Mouse (Mus musculus): ENCODE measurements around the gene Relch. TPM values are rescaled to one million over a fixed set of nuclear protein-coding genes. Genes with fewer than 3 reads are reported as not detected.
"Not testable (repeated sequence)": the region's sequence is repeated elsewhere in the genome, so short reads cannot be mapped to it uniquely, and the experiment has no call there.

The Relch gene
- polyA plus RNA-seq, 1 experiment from 2014 or later, result 33.3 TPM

GRCm38 (mm10) chr1:105746858-105747596, 83.4 kb downstream of the Relch start:
- H3K4me2 ChIP-seq (replicated peaks), result no peak overlapping the region
- no peak overlapping the region for H3K27ac ChIP-seq
- H3K4me3 ChIP-seq, result no peak overlapping the region
- 88% methylated on average over 5 of the region's 5 CpGs for WGBS
- H3K4me1 ChIP-seq, result no peaks in the 10 kb centered on the region
- no peaks in the 10 kb centered on the region for H3K27me3 ChIP-seq
- no peaks in the 10 kb centered on the region for H3K9me3 ChIP-seq
- ATAC-seq (ENCODE audit: insufficient number of reproducible peaks, insufficient read depth, low FRiP score, low TSS enrichment), result no peak
- no peak overlapping the region for H3K9ac ChIP-seq
- H3K36me3 ChIP-seq, result peaks cover 32% of the 10 kb centered on the region

GRCm38 (mm10) chr1:105748091-105748799, 84.6 kb downstream of the Relch start:
- Histone ChIP-seq H3K4me3 (no peak overlapping the region), H3K27me3 (no peaks in the 10 kb centered on the region), H3K9ac (no peak overlapping the region), H3K4me1 (no peaks in the 10 kb centered on the region), H3K9me3 (no peaks in the 10 kb centered on the region), H3K4me2 (replicated peaks) (no peak overlapping the region), H3K36me3 (peaks cover 31% of the 10 kb centered on the region), H3K27ac (no peak overlapping the region)
- WGBS, result 95% methylated on average over 4 of the region's 4 CpGs
- no peak for ATAC-seq (ENCODE audit: insufficient number of reproducible peaks, insufficient read depth, low FRiP score, low TSS enrichment)

- no peaks in the 10 kb centered on the region for H3K27me3 ChIP-seq
- peaks cover 15% of the 10 kb centered on the region for H3K36me3 ChIP-seq
- no peak for ATAC-seq (ENCODE audit: insufficient number of reproducible peaks, insufficient read depth, low FRiP score, low TSS enrichment)
- 71% methylated on average over 4 of the region's 4 CpGs for WGBS
- no peaks in the 10 kb centered on the region for H3K9me3 ChIP-seq
- H3K27ac ChIP-seq, result no peak overlapping the region
- H3K4me3 ChIP-seq, result no peak overlapping the region
- H3K9ac ChIP-seq, result no peak overlapping the region
- H3K4me2 ChIP-seq (replicated peaks), result no peak overlapping the region
- H3K4me1 ChIP-seq, result no peaks in the 10 kb centered on the region
These were observed 88.5 kb downstream of the Relch start for GRCm38 (mm10) chr1:105752196-105752595.

GRCm38 (mm10) chr1:105752944-105753343, 89.3 kb downstream of the Relch start:
- 90% methylated on average over 1 of the region's 1 CpGs for whole genome bisulfite sequencing
- Histone ChIP-seq H3K36me3 (peaks cover 13% of the 10 kb centered on the region), H3K4me2 (replicated peaks) (no peak overlapping the region), H3K27me3 (no peaks in the 10 kb centered on the region), H3K4me1 (no peaks in the 10 kb centered on the region), H3K9ac (no peak overlapping the region), H3K9me3 (no peaks in the 10 kb centered on the region), H3K4me3 (no peak overlapping the region), H3K27ac (no peak overlapping the region)
- ATAC-seq (ENCODE audit: insufficient number of reproducible peaks, insufficient read depth, low FRiP score, low TSS enrichment), result no peak

GRCm38 (mm10) chr1:105758798-105759197, 95.1 kb downstream of the Relch start:
- no peak overlapping the region for H3K4me3 ChIP-seq
- H3K4me1 ChIP-seq, result no peaks in the 10 kb centered on the region
- H3K36me3 ChIP-seq, result no peaks in the 10 kb centered on the region; the same call in 1 of the 2 replicates
- no peak overlapping the region for H3K27ac ChIP-seq
- H3K4me2 ChIP-seq (replicated peaks), result no peak overlapping the region
- peaks cover 10% of the 10 kb centered on the region for H3K9me3 ChIP-seq
- no peaks in the 10 kb centered on the region for H3K27me3 ChIP-seq
- no peak overlapping the region for H3K9ac ChIP-seq
- no peak for ATAC-seq (ENCODE audit: insufficient number of reproducible peaks, insufficient read depth, low FRiP score, low TSS enrichment)
- 91% methylated on average over 4 of the region's 4 CpGs for whole genome bisulfite sequencing

- H3K27ac ChIP-seq, result no peak overlapping the region
- H3K36me3 ChIP-seq, result no peaks in the 10 kb centered on the region
- H3K9me3 ChIP-seq, result peaks cover 10% of the 10 kb centered on the region
- H3K4me3 ChIP-seq, result no peak overlapping the region
- H3K27me3 ChIP-seq, result no peaks in the 10 kb centered on the region
- H3K4me2 ChIP-seq (replicated peaks), result no peak overlapping the region
- no peak for ATAC-seq (ENCODE audit: insufficient number of reproducible peaks, insufficient read depth, low FRiP score, low TSS enrichment)
- H3K9ac ChIP-seq, result no peak overlapping the region
- no peaks in the 10 kb centered on the region for H3K4me1 ChIP-seq
- 85% methylated on average over 3 of the region's 3 CpGs for WGBS
These were observed 95.9 kb downstream of the Relch start for GRCm38 (mm10) chr1:105759422-105760165.

GRCm38 (mm10) chr1:105765586-105765985, 101.9 kb downstream of the Relch start:
- no peak overlapping the region for H3K4me2 ChIP-seq (replicated peaks)
- H3K27me3 ChIP-seq, result no peaks in the 10 kb centered on the region
- H3K9me3 ChIP-seq, result peaks cover 10% of the 10 kb centered on the region
- H3K9ac ChIP-seq, result no peak overlapping the region
- no peak overlapping the region for H3K27ac ChIP-seq
- H3K4me1 ChIP-seq, result no peaks in the 10 kb centered on the region
- WGBS, result 68% methylated on average over 8 of the region's 8 CpGs
- H3K4me3 ChIP-seq, result no peak overlapping the region
- no peak for ATAC-seq (ENCODE audit: insufficient number of reproducible peaks, insufficient read depth, low FRiP score, low TSS enrichment)
- no peaks in the 10 kb centered on the region for H3K36me3 ChIP-seq

GRCm38 (mm10) chr1:105766099-105766498, 102.4 kb downstream of the Relch start:
- H3K27me3 ChIP-seq; H3K9ac ChIP-seq; H3K36me3 ChIP-seq; H3K4me2 ChIP-seq (replicated peaks); H3K9me3 ChIP-seq; H3K4me3 ChIP-seq; ATAC-seq (ENCODE audit: insufficient number of reproducible peaks, insufficient read depth, low FRiP score, low TSS enrichment); H3K27ac ChIP-seq; H3K4me1 ChIP-seq: not testable (repeated sequence)
- whole genome bisulfite sequencing, result 85% methylated on average over 9 of the region's 9 CpGs

- Histone ChIP-seq H3K4me1 (no peaks in the 10 kb centered on the region), H3K36me3 (no peaks in the 10 kb centered on the region), H3K4me2 (replicated peaks) (no peak overlapping the region), H3K9me3 (peaks cover under 1% of the 10 kb centered on the region), H3K4me3 (no peak overlapping the region), H3K27ac (no peak overlapping the region), H3K9ac (no peak overlapping the region), H3K27me3 (no peaks in the 10 kb centered on the region)
- ATAC-seq (ENCODE audit: insufficient number of reproducible peaks, insufficient read depth, low FRiP score, low TSS enrichment), result no peak
- WGBS, result 87% methylated on average over 2 of the region's 2 CpGs
These were observed 104.7 kb downstream of the Relch start for GRCm38 (mm10) chr1:105768397-105768796.

GRCm38 (mm10) chr1:105770685-105771084, 107.0 kb downstream of the Relch start:
- no peaks in the 10 kb centered on the region for H3K36me3 ChIP-seq
- WGBS, result 84% methylated on average over 2 of the region's 2 CpGs
- no peak overlapping the region for H3K4me3 ChIP-seq
- H3K4me2 ChIP-seq (replicated peaks), result no peak overlapping the region
- no peak overlapping the region for H3K27ac ChIP-seq
- H3K9me3 ChIP-seq, result no peaks in the 10 kb centered on the region
- no peak overlapping the region for H3K9ac ChIP-seq
- H3K27me3 ChIP-seq, result no peaks in the 10 kb centered on the region
- no peaks in the 10 kb centered on the region for H3K4me1 ChIP-seq
- ATAC-seq (ENCODE audit: insufficient number of reproducible peaks, insufficient read depth, low FRiP score, low TSS enrichment), result no peak

- H3K27ac ChIP-seq, result no peak overlapping the region
- H3K4me1 ChIP-seq, result peaks cover 4% of the 10 kb centered on the region; the same call in 1 of the 2 replicates
- no peak overlapping the region for H3K4me3 ChIP-seq
- H3K9me3 ChIP-seq, result no peaks in the 10 kb centered on the region
- ATAC-seq (ENCODE audit: insufficient number of reproducible peaks, insufficient read depth, low FRiP score, low TSS enrichment), result no peak
- H3K27me3 ChIP-seq, result peaks cover 35% of the 10 kb centered on the region
- no peak overlapping the region for H3K9ac ChIP-seq
- 92% methylated on average over 4 of the region's 4 CpGs for WGBS
- no peak overlapping the region for H3K4me2 ChIP-seq (replicated peaks)
- no peaks in the 10 kb centered on the region for H3K36me3 ChIP-seq
These were observed 112.8 kb downstream of the Relch start for GRCm38 (mm10) chr1:105776426-105776825.
